In genomic region chr4:3052314-3053059, GRCm38 (mm10) we compare ENCODE assay signal across 9 mouse cellular contexts.
DNase-seq lines count a peak whose midpoint lies in the region; ATAC-seq and TF ChIP-seq lines count a peak whose summit lies in the region.
"Had no signal": no experiment of that assay in that cellular context is flagged by ENCODE, and none has a peak within 500 bp of the region (broad histone marks: within the 10 kb centered on the region; RNA-seq: fewer than 3 reads in every experiment).

No protein-coding gene starts in this region.

- no peak overlapping the region for H3K4me2 ChIP-seq in heart, postnatal 0 days (ENCODE audit: low read depth, low read length)
- H3K4me2 ChIP-seq in liver, postnatal 0 days (ENCODE audit: low read depth, low read length), result no peak overlapping the region

- no peaks in the 10 kb centered on the region for H3K36me3 ChIP-seq in heart, postnatal 0 days (replicated peaks; ENCODE audit: control insufficient read depth, insufficient read depth, low read length)
- no peaks in the 10 kb centered on the region for H3K36me3 ChIP-seq in liver, postnatal 0 days (replicated peaks; ENCODE audit: insufficient read depth, low read length)
- no peaks in the 10 kb centered on the region for H3K36me3 ChIP-seq in testis, adult 2 months (ENCODE audit: control insufficient read depth, insufficient read depth, low read length)

- WGBS in lung, adult 2 months, result 79% methylated on average over 4 of the region's 4 CpGs
- 62% methylated on average over 4 of the region's 4 CpGs for WGBS in heart, postnatal 0 days
- 73% methylated on average over 4 of the region's 4 CpGs for WGBS in liver, postnatal 0 days (ENCODE audit: insufficient replicate concordance)

- DNase-seq in lung, adult 2 months, result peak; percentile 1
- DNase-seq in lung, postnatal 14 days, result no peak
- peak; percentile 57 to 60 for DNase-seq in adrenal gland, postnatal 36 days
- DNase-seq in heart, postnatal 0 days (ENCODE audit: low spot score), result no peak
- DNase-seq in liver, postnatal 0 days, result no peak
- no peak for DNase-seq in layer of hippocampus, postnatal 36 days

- no peaks in the 10 kb centered on the region for H3K4me1 ChIP-seq in lung, adult 2 months (ENCODE audit: control insufficient read depth, insufficient read depth, low read length)
- no peaks in the 10 kb centered on the region for H3K4me1 ChIP-seq in heart, postnatal 0 days (ENCODE audit: control insufficient read depth, insufficient read depth)
- no peaks in the 10 kb centered on the region for H3K4me1 ChIP-seq in liver, postnatal 0 days (ENCODE audit: insufficient read depth)
- H3K4me1 ChIP-seq in testis, adult 2 months (ENCODE audit: control insufficient read depth, insufficient read depth, low read length), result no peaks in the 10 kb centered on the region

- H3K9me3 ChIP-seq in heart, postnatal 0 days (replicated peaks; ENCODE audit: control insufficient read depth, low read length), result peaks cover 64% of the 10 kb centered on the region
- peaks cover 21% of the 10 kb centered on the region for H3K9me3 ChIP-seq in liver, postnatal 0 days (ENCODE audit: low read length)

- TF ChIP-seq EP300 in heart, postnatal 0 days (IDR thresholded peaks at IDR 0.05; ENCODE audit: low read depth), result no peak
- no peak for TF ChIP-seq EP300 in liver, postnatal 0 days (IDR thresholded peaks at IDR 0.05; ENCODE audit: low read depth)

- H3K9ac ChIP-seq in heart, postnatal 0 days (replicated peaks; ENCODE audit: low read depth, low read length), result no peak overlapping the region
- no peak overlapping the region for H3K9ac ChIP-seq in liver, postnatal 0 days (replicated peaks)

- TF ChIP-seq POLR2A in lung, adult 2 months (IDR thresholded peaks at IDR 0.05; ENCODE audit: borderline replicate concordance, extremely low read depth, low read depth, low read length), result no peak
- TF ChIP-seq POLR2A in testis, adult 2 months (IDR thresholded peaks at IDR 0.05; ENCODE audit: control insufficient read depth, low read depth, low read length), result no peak

- no peaks in the 10 kb centered on the region for H3K27me3 ChIP-seq in heart, postnatal 0 days (ENCODE audit: control insufficient read depth, insufficient read depth, low read length)
- H3K27me3 ChIP-seq in liver, postnatal 0 days (ENCODE audit: insufficient read depth, low read length), result no peaks in the 10 kb centered on the region
- no peaks in the 10 kb centered on the region for H3K27me3 ChIP-seq in testis, adult 2 months (ENCODE audit: control insufficient read depth, insufficient read depth, low read length)

- H3K27ac ChIP-seq in heart, postnatal 0 days (ENCODE audit: low read depth), result no peak overlapping the region
- H3K27ac ChIP-seq in liver, postnatal 0 days (ENCODE audit: low read depth), result no peak overlapping the region
- H3K27ac ChIP-seq in testis, adult 2 months (ENCODE audit: control insufficient read depth, insufficient read depth, low read depth, low read length), result no peak overlapping the region
- H3K27ac ChIP-seq: left cerebral cortex, adult 2 months had no signal

- H3K4me3 ChIP-seq in lung, adult 2 months (replicated peaks; ENCODE audit: extremely low read depth, low read depth, low read length), result no peak overlapping the region
- no peak overlapping the region for H3K4me3 ChIP-seq in heart, postnatal 0 days (ENCODE audit: low read depth, low read length)
- no peak overlapping the region for H3K4me3 ChIP-seq in liver, postnatal 0 days (ENCODE audit: low read depth, low read length)
- H3K4me3 ChIP-seq in testis, adult 2 months (ENCODE audit: control insufficient read depth, low read depth, low read length), result no peak overlapping the region
- H3K4me3 ChIP-seq: left cerebral cortex, adult 2 months had no signal

- peak; percentile 25; the same call in 1 of the 2 replicates for ATAC-seq in heart, postnatal 0 days (ENCODE audit: insufficient read depth, low read depth)
- peak; percentile 34 for ATAC-seq in liver, postnatal 0 days
- ATAC-seq in frontal cortex, adult (ENCODE audit: low TSS enrichment), result no peak

- TF ChIP-seq CTCF in lung, adult 2 months (IDR thresholded peaks at IDR 0.05; ENCODE audit: insufficient read depth, low read length), result peak; percentile 48
- no peak for TF ChIP-seq CTCF in heart, postnatal 0 days (IDR thresholded peaks at IDR 0.05; ENCODE audit: low read depth)
- TF ChIP-seq CTCF in liver, postnatal 0 days (IDR thresholded peaks at IDR 0.05; ENCODE audit: low read depth), result peak; percentile 61
- TF ChIP-seq CTCF in testis, adult 2 months (IDR thresholded peaks at IDR 0.05; ENCODE audit: control insufficient read depth, insufficient read depth, insufficient replicate concordance, low read depth, low read length), result peak; percentile 25; the same call in 1 of the 2 replicates

Comparison
In these comparisons a context has a peak if more than half of its experiments do, and no peak if none do; other contexts are left out.
1. DNase-seq: peak in lung, adult 2 months (single experiment) and adrenal gland, postnatal 36 days (2 of 2); none in lung, postnatal 14 days (single experiment), heart, postnatal 0 days (single experiment), liver, postnatal 0 days (single experiment) and layer of hippocampus, postnatal 36 days (0 of 2).